Mouse (Mus musculus): ENCODE results near the gene Ctbs. TPM values are rescaled to one million over a fixed set of nuclear protein-coding genes. Genes with fewer than 3 reads are reported as not detected.
A peak's percentile ranks its signal among the peaks of the same experiment; 100 is the strongest.

Ctbs gene
- 8.9 and 12.9 TPM in 2 replicates for polyA plus RNA-seq (2014; fragmentation: Nextera tagmentation; extraction: Ambion mirVana)

GRCm38 (mm10) chr3:146449745-146450250 lies at the start of gene Ctbs:
Gene Ctbs, plus strand, starts transcription at chr3:146449795.
- WGBS = 53% methylated on average over 9 of the region's 9 CpGs
- ATAC-seq (ENCODE audit: low FRiP score, low TSS enrichment) = no peak
- H3K4me3 ChIP-seq (ENCODE audit: low read length) = peak within 1 kb of the TSS; percentile 64

GRCm38 (mm10) chr3:146403770-146404169 lies 45.8 kb upstream of the Ctbs start:
- peaks cover 19% of the 10 kb centered on the region; the same call in 1 of the 2 replicates for H3K4me1 ChIP-seq (ENCODE audit: control insufficient read depth, insufficient read depth, low read length)
- peak overlapping the region; percentile 68 for H3K4me3 ChIP-seq (ENCODE audit: low read length)
- H3K27ac ChIP-seq (ENCODE audit: low read depth, low read length) = 0 out of 2 replicates have a peak overlapping the region, but pooled peaks have one; percentile 9
- WGBS = 41% methylated on average over 3 of the region's 3 CpGs
- H3K36me3 ChIP-seq (ENCODE audit: control insufficient read depth, insufficient read depth, low read length) = no peaks in the 10 kb centered on the region
- H3K4me2 ChIP-seq (replicated peaks; ENCODE audit: low read depth, low read length) = peak overlapping the region; percentile 78
- no peaks in the 10 kb centered on the region for H3K27me3 ChIP-seq (ENCODE audit: control insufficient read depth, insufficient read depth, low read length)
- no peak for ATAC-seq (ENCODE audit: low FRiP score, low TSS enrichment)
- H3K9me3 ChIP-seq (ENCODE audit: control insufficient read depth, low read length) = peaks cover 3% of the 10 kb centered on the region; the same call in 1 of the 2 replicates
- H3K9ac ChIP-seq (ENCODE audit: low read depth, low read length) = peak overlapping the region; percentile 70; the same call in 1 of the 2 replicates

More at GRCm38 (mm10) chr3:146449745-146450250, at the start of gene Ctbs:
- Histone ChIP-seq H3K36me3 (ENCODE audit: control insufficient read depth, insufficient read depth, low read length) (no peaks in the 10 kb centered on the region), H3K4me1 (ENCODE audit: control insufficient read depth, insufficient read depth, low read length) (no peaks in the 10 kb centered on the region), H3K4me2 (replicated peaks; ENCODE audit: low read depth, low read length) (peak within 1 kb of the TSS; percentile 76), H3K9me3 (ENCODE audit: control insufficient read depth, low read length) (no peaks in the 10 kb centered on the region), H3K27me3 (ENCODE audit: control insufficient read depth, insufficient read depth, low read length) (no peaks in the 10 kb centered on the region), H3K27ac (ENCODE audit: low read depth, low read length) (peak within 1 kb of the TSS; percentile 83), H3K9ac (ENCODE audit: low read depth, low read length) (peak within 1 kb of the TSS; percentile 77)

GRCm38 (mm10) chr3:146404311-146405201 lies 45.0 kb upstream of the Ctbs start, which contains the start of gene Ssx2ip:
Gene Ssx2ip, plus strand, starts transcription at chr3:146404642.
- WGBS = under 1% methylated on average over 80 of the region's 100 CpGs
- Histone ChIP-seq H3K36me3 (ENCODE audit: control insufficient read depth, insufficient read depth, low read length) (no peaks in the 10 kb centered on the region), H3K27ac (ENCODE audit: low read depth, low read length) (peak within 1 kb of the TSS; percentile 14)

GRCm38 (mm10) chr3:146405213-146406006 lies 44.2 kb upstream of the Ctbs start:
- WGBS = 19% methylated on average over 18 of the region's 18 CpGs
- Histone ChIP-seq H3K27ac (ENCODE audit: low read depth, low read length) (peak overlapping the region; percentile 31; the same call in 1 of the 2 replicates), H3K4me2 (replicated peaks; ENCODE audit: low read depth, low read length) (peak overlapping the region; percentile 78), H3K4me3 (ENCODE audit: low read length) (peak overlapping the region; percentile 68), H3K27me3 (ENCODE audit: control insufficient read depth, insufficient read depth, low read length) (no peaks in the 10 kb centered on the region), H3K4me1 (ENCODE audit: control insufficient read depth, insufficient read depth, low read length) (peaks cover 19% of the 10 kb centered on the region; the same call in 1 of the 2 replicates), H3K9ac (ENCODE audit: low read depth, low read length) (peak overlapping the region; percentile 70), H3K36me3 (ENCODE audit: control insufficient read depth, insufficient read depth, low read length) (no peaks in the 10 kb centered on the region), H3K9me3 (ENCODE audit: control insufficient read depth, low read length) (peaks cover 3% of the 10 kb centered on the region; the same call in 1 of the 2 replicates)
- ATAC-seq (ENCODE audit: low FRiP score, low TSS enrichment) = no peak

More at GRCm38 (mm10) chr3:146404311-146405201, 45.0 kb upstream of the Ctbs start, which contains the start of gene Ssx2ip:
- H3K9ac ChIP-seq (ENCODE audit: low read depth, low read length) = peak within 1 kb of the TSS; percentile 70
- peak within 1 kb of the TSS; percentile 78 for H3K4me2 ChIP-seq (replicated peaks; ENCODE audit: low read depth, low read length)
- peaks cover 19% of the 10 kb centered on the region; the same call in 1 of the 2 replicates for H3K4me1 ChIP-seq (ENCODE audit: control insufficient read depth, insufficient read depth, low read length)
- peak within 1 kb of the TSS; percentile 68 for H3K4me3 ChIP-seq (ENCODE audit: low read length)
- H3K9me3 ChIP-seq (ENCODE audit: control insufficient read depth, low read length) = peaks cover 3% of the 10 kb centered on the region; the same call in 1 of the 2 replicates
- H3K27me3 ChIP-seq (ENCODE audit: control insufficient read depth, insufficient read depth, low read length) = no peaks in the 10 kb centered on the region
- peak; percentile 99 for ATAC-seq (ENCODE audit: low FRiP score, low TSS enrichment)

GRCm38 (mm10) chr3:146406007-146406341 lies 43.6 kb upstream of the Ctbs start:
- Histone ChIP-seq H3K4me1 (ENCODE audit: control insufficient read depth, insufficient read depth, low read length) (peaks cover 19% of the 10 kb centered on the region; the same call in 1 of the 2 replicates), H3K4me2 (replicated peaks; ENCODE audit: low read depth, low read length) (peak overlapping the region; percentile 78), H3K36me3 (ENCODE audit: control insufficient read depth, insufficient read depth, low read length) (no peaks in the 10 kb centered on the region), H3K9ac (ENCODE audit: low read depth, low read length) (peak overlapping the region; percentile 8; the same call in 1 of the 2 replicates), H3K27me3 (ENCODE audit: control insufficient read depth, insufficient read depth, low read length) (no peaks in the 10 kb centered on the region), H3K4me3 (ENCODE audit: low read length) (peak overlapping the region; percentile 68), H3K9me3 (ENCODE audit: control insufficient read depth, low read length) (peaks cover 3% of the 10 kb centered on the region; the same call in 1 of the 2 replicates), H3K27ac (ENCODE audit: low read depth, low read length) (peak overlapping the region; percentile 31; the same call in 1 of the 2 replicates)
- no peak; the same call in 1 of the 2 replicates for ATAC-seq (ENCODE audit: low FRiP score, low TSS enrichment)
- 43% methylated on average over 5 of the region's 5 CpGs for WGBS

GRCm38 (mm10) chr3:146407086-146407721 lies 42.4 kb upstream of the Ctbs start:
- Histone ChIP-seq H3K4me2 (replicated peaks; ENCODE audit: low read depth, low read length) (peak overlapping the region; percentile 8; the same call in 1 of the 2 replicates), H3K4me1 (ENCODE audit: control insufficient read depth, insufficient read depth, low read length) (peaks cover 19% of the 10 kb centered on the region; the same call in 1 of the 2 replicates), H3K27me3 (ENCODE audit: control insufficient read depth, insufficient read depth, low read length) (no peaks in the 10 kb centered on the region), H3K27ac (ENCODE audit: low read depth, low read length) (no peak overlapping the region), H3K9ac (ENCODE audit: low read depth, low read length) (no peak overlapping the region), H3K9me3 (ENCODE audit: control insufficient read depth, low read length) (peaks cover 3% of the 10 kb centered on the region; the same call in 1 of the 2 replicates), H3K4me3 (ENCODE audit: low read length) (no peak overlapping the region; the same call in 1 of the 2 replicates), H3K36me3 (ENCODE audit: control insufficient read depth, insufficient read depth, low read length) (no peaks in the 10 kb centered on the region)
- ATAC-seq (ENCODE audit: low FRiP score, low TSS enrichment) = no peak
- 80% methylated on average over 16 of the region's 16 CpGs for WGBS

GRCm38 (mm10) chr3:146410114-146410513 lies 39.5 kb upstream of the Ctbs start:
- Histone ChIP-seq H3K27me3 (ENCODE audit: control insufficient read depth, insufficient read depth, low read length) (no peaks in the 10 kb centered on the region), H3K9ac (ENCODE audit: low read depth, low read length) (no peak overlapping the region), H3K4me1 (ENCODE audit: control insufficient read depth, insufficient read depth, low read length) (peaks cover 17% of the 10 kb centered on the region; the same call in 1 of the 2 replicates), H3K9me3 (ENCODE audit: control insufficient read depth, low read length) (no peaks in the 10 kb centered on the region), H3K4me3 (ENCODE audit: low read length) (no peak overlapping the region), H3K4me2 (replicated peaks; ENCODE audit: low read depth, low read length) (no peak overlapping the region), H3K27ac (ENCODE audit: low read depth, low read length) (no peak overlapping the region), H3K36me3 (ENCODE audit: control insufficient read depth, insufficient read depth, low read length) (no peaks in the 10 kb centered on the region)
- no peak for ATAC-seq (ENCODE audit: low FRiP score, low TSS enrichment)
- 88% methylated on average over 7 of the region's 7 CpGs for WGBS

GRCm38 (mm10) chr3:146412008-146412407 lies 37.6 kb upstream of the Ctbs start:
- H3K27ac ChIP-seq (ENCODE audit: low read depth, low read length) = no peak overlapping the region
- H3K4me2 ChIP-seq (replicated peaks; ENCODE audit: low read depth, low read length) = no peak overlapping the region
- no peaks in the 10 kb centered on the region for H3K27me3 ChIP-seq (ENCODE audit: control insufficient read depth, insufficient read depth, low read length)
- no peaks in the 10 kb centered on the region for H3K9me3 ChIP-seq (ENCODE audit: control insufficient read depth, low read length)
- ATAC-seq (ENCODE audit: low FRiP score, low TSS enrichment) = no peak
- 78% methylated on average over 2 of the region's 2 CpGs for WGBS
- no peak overlapping the region for H3K9ac ChIP-seq (ENCODE audit: low read depth, low read length)
- H3K4me3 ChIP-seq (ENCODE audit: low read length) = no peak overlapping the region
- H3K36me3 ChIP-seq (ENCODE audit: control insufficient read depth, insufficient read depth, low read length) = no peaks in the 10 kb centered on the region
- peaks cover 4% of the 10 kb centered on the region; the same call in 1 of the 2 replicates for H3K4me1 ChIP-seq (ENCODE audit: control insufficient read depth, insufficient read depth, low read length)
